Mouse (Mus musculus) ES-Bruce4 (cell line): Measurements from ENCODE around the gene Traf3ip2. TPM values are rescaled to one million over a fixed set of nuclear protein-coding genes. Genes with fewer than 3 reads are reported as not detected.

Source experiments
- H3K27ac ChIP-seq: 2 replicates; pipeline ENCODE4 v1.5.1; 2012; ENCODE audit warnings: low read length, inconsistent platforms; ENCODE audit not compliant: insufficient read depth
- H3K27me3 ChIP-seq: 2 replicates; pipeline ENCODE4 v1.6.1; 2012; ENCODE audit warnings: mild to moderate bottlenecking, low read length, inconsistent platforms; ENCODE audit not compliant: control insufficient read depth, poor library complexity, insufficient read depth, severe bottlenecking
- H3K36me3 ChIP-seq: 2 replicates; pipeline ENCODE4 v1.6.1; 2012; ENCODE audit warnings: inconsistent platforms, mild to moderate bottlenecking, low read length, moderate library complexity; ENCODE audit not compliant: control insufficient read depth, poor library complexity, insufficient read depth, severe bottlenecking
- H3K4me1 ChIP-seq: one replicate; pipeline ENCODE4 v1.8.1; 2011; ENCODE audit warnings: low read length; ENCODE audit not compliant: control insufficient read depth, insufficient read depth
- H3K4me3 ChIP-seq: 2 replicates; pipeline ENCODE4 v1.5.1; 2011; ENCODE audit warnings: low read depth, mild to moderate bottlenecking, low read length
- H3K9ac ChIP-seq: 2 replicates; pipeline ENCODE4 v1.6.1; 2012; ENCODE audit warnings: low read depth, mild to moderate bottlenecking, inconsistent platforms; ENCODE audit not compliant: poor library complexity, severe bottlenecking
- H3K9me3 ChIP-seq: replicated peaks from 2 replicates; pipeline ENCODE4 v1.6.1; 2012; ENCODE audit warnings: mild to moderate bottlenecking, low read length, inconsistent platforms; ENCODE audit not compliant: control insufficient read depth, poor library complexity, insufficient read depth, severe bottlenecking
- CTCF ChIP-seq: IDR thresholded peaks from one replicate; pipeline ENCODE4 v1.8.1; 2011; ENCODE audit warnings: low read depth, low read length
- EP300 ChIP-seq: IDR thresholded peaks from 2 replicates; pipeline ENCODE4 v1.6.1; 2011; ENCODE audit warnings: low read depth, low read length; ENCODE audit not compliant: insufficient read depth
- POLR2A ChIP-seq: IDR thresholded peaks from one replicate; pipeline ENCODE4 v1.8.1; 2011; ENCODE audit warnings: low read length; ENCODE audit not compliant: insufficient read depth
- polyA plus RNA-seq: library from polyadenylated mRNA; stranded (reverse); fragments of >200 nt; gene quantifications from 2 replicates; pipeline ENCODE4 v1.2.4, GENCODE M21; 2011; ENCODE audit warnings: low read depth; ENCODE audit not compliant: missing spikeins, insufficient read depth, insufficient read length

Traf3ip2 gene
- polyA plus RNA-seq, 1 experiment = 11.9 TPM

DNA sequence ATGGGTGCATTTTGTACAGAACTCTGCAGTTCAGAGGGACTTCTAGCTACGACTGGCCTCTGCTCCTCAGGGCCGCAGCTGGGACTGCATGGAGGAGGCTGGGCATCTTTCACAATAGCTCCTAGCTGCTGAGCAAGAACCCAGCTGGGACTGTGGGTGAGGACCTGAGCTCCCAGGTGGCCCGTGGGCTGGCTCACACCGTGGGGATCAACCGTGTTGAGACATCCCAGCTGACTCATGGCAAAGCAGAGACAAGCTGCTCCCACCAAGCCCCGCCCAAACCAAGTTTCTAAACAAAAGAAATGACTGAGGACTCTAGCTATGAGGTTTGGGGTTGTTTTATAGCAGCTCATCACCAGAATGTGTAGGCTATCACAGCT lies 40.1 kb upstream of the Traf3ip2 start:
- Histone ChIP-seq H3K4me1 (peaks cover 2% of the 10 kb centered on the region), H3K9me3 (no peaks in the 10 kb centered on the region), H3K27me3 (no peaks in the 10 kb centered on the region), H3K9ac (no peak overlapping the region), H3K4me3 (no peak overlapping the region), H3K27ac (no peak overlapping the region), H3K36me3 (no peaks in the 10 kb centered on the region)
- TF ChIP-seq EP300 = no peak
- no peak for TF ChIP-seq CTCF
- no peak for TF ChIP-seq POLR2A

DNA sequence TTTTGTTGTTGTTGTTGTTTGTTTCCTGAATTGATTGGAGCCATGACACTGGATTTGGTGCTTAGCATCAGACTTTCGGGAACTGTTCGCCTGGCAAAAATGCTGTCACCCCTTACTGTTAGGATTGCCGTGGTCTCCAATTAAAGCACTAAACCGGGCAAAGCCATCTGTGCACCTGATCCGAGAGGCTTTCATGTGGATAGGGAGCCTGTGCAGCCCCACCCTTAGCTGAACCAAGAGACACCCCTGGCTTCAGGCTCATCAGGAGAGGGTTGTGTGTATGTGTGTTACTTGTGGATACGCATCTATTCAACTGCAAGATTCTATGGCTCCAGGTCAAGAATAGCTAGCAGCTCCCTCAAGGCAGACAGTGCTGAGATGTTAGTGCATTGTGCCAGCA lies 36.3 kb upstream of the Traf3ip2 start:
- Histone ChIP-seq H3K9me3 (no peaks in the 10 kb centered on the region), H3K9ac (no peak overlapping the region), H3K27me3 (no peaks in the 10 kb centered on the region), H3K4me3 (no peak overlapping the region), H3K4me1 (peaks cover 2% of the 10 kb centered on the region), H3K27ac (no peak overlapping the region), H3K36me3 (no peaks in the 10 kb centered on the region)
- TF ChIP-seq CTCF = no peak
- TF ChIP-seq EP300 = no peak
- no peak for TF ChIP-seq POLR2A

DNA sequence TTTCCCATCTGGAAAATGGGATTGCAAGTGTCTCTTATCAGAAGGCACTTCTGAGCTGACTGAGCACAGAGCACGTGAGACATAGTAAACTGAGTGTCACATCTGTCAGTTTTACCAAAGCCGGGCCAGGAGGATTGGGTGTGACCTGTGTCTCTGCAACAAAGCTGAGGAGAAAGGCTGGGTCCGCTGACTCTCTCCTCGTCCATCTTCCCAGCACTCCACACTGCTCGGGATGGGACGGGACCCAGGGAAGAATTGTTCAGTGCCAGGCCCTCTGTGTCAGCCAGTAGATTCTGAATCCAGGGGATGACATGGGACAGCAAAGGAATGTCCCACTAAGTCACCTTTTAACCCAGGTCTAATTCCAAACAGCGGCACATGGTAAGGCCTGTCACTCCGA lies 32.3 kb upstream of the Traf3ip2 start:
- no peaks in the 10 kb centered on the region for H3K4me1 ChIP-seq
- no peaks in the 10 kb centered on the region for H3K36me3 ChIP-seq
- H3K27ac ChIP-seq = no peak overlapping the region
- TF ChIP-seq EP300 (no peak), POLR2A (no peak), CTCF (no peak)
- no peak overlapping the region for H3K9ac ChIP-seq
- no peaks in the 10 kb centered on the region for H3K27me3 ChIP-seq
- H3K9me3 ChIP-seq = no peaks in the 10 kb centered on the region
- H3K4me3 ChIP-seq = no peak overlapping the region

DNA sequence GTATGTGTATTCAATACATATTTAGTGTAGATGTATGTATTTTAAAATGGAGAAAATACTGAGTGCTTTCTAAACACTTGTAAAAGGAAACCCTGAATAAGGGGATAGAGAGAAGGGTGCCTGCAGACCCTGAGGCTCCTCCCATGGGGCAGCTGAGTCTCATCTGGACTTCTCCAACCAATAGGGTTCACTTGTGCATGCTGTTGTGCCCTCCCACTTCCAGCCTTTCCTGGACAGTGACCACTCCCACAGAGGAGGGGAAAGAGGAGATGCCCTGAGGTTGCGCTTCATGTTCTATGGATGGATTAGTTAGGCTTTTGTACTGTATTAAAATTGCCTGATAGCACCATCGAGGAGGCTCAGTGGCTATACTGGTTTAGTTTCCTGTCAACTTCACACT lies 30.3 kb upstream of the Traf3ip2 start:
- H3K4me3 ChIP-seq = no peak overlapping the region
- TF ChIP-seq EP300 = no peak
- no peak for TF ChIP-seq CTCF
- TF ChIP-seq POLR2A = no peak
- H3K9me3 ChIP-seq = no peaks in the 10 kb centered on the region
- no peak overlapping the region for H3K27ac ChIP-seq
- H3K4me1 ChIP-seq = no peaks in the 10 kb centered on the region
- no peaks in the 10 kb centered on the region for H3K36me3 ChIP-seq
- H3K27me3 ChIP-seq = no peaks in the 10 kb centered on the region
- no peak overlapping the region for H3K9ac ChIP-seq

DNA sequence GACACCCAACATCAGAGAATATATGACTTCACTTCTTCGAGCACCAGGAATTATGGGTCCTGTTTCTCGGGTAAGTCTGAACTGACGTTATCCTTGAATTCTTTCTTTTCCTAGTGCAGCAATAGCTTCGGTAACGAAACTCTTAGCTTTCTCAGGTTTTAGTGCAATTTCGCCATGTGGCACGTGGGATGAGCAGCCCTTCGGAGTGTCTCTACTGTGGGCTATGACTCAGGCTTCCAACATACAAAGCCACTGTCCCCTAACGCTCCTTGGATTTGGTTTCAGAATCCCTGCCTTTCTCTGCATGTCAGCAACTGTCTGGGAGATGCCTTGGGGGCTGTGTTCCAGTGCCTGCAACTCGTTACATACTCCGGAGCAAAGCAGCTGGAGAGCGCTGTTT lies 29.0 kb upstream of the Traf3ip2 start:
- H3K27me3 ChIP-seq = no peaks in the 10 kb centered on the region
- H3K27ac ChIP-seq = no peak overlapping the region
- H3K9me3 ChIP-seq = no peaks in the 10 kb centered on the region
- no peak overlapping the region for H3K9ac ChIP-seq
- H3K36me3 ChIP-seq = no peaks in the 10 kb centered on the region
- no peak overlapping the region for H3K4me3 ChIP-seq
- H3K4me1 ChIP-seq = no peaks in the 10 kb centered on the region
- TF ChIP-seq EP300 (no peak), CTCF (no peak), POLR2A (no peak)

DNA sequence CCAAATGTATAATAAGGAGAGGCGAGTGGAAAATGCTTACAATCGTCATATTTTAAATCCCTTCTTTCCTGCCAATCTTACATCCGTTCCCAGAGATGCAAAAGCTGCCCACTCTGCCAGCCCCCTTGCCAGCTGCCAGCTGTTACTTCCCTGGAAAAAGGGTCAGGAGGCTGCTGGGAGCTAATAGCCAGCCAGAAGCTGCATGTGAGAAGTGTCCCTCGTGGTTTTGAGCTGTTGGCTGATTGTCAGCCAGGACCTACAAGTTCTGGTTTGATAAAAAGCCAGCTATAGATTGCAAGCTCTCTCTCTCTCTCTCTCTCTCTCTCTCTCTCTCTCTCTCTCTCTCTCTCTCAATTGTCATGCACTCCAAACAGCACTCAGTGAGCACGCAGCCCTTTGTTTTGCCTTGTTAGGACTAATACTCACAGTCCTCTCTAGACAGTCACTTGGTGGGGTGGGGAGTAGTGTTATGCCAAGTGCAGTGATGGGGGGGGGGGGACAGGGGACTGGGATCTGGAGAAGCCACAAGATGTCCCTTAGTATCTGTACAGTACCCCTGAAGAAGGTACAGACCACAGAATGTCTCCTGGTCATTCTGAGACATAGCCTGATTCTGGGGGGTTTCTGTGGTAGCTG lies 25.3 kb upstream of the Traf3ip2 start:
- no peak overlapping the region for H3K9ac ChIP-seq
- no peaks in the 10 kb centered on the region for H3K36me3 ChIP-seq
- H3K4me1 ChIP-seq = peaks cover 14% of the 10 kb centered on the region
- H3K27ac ChIP-seq = no peak overlapping the region
- H3K27me3 ChIP-seq = no peaks in the 10 kb centered on the region
- TF ChIP-seq POLR2A = no peak
- TF ChIP-seq EP300 = no peak
- TF ChIP-seq CTCF = no peak
- no peaks in the 10 kb centered on the region for H3K9me3 ChIP-seq
- no peak overlapping the region for H3K4me3 ChIP-seq
